Mouse (Mus musculus): ENCODE results near the gene Fxyd1. TPM values are rescaled to one million over a fixed set of nuclear protein-coding genes. Genes with fewer than 3 reads are reported as not detected.

Fxyd1 gene
- 10 to 100 TPM; 34.1 to 35.5 TPM for total RNA-seq (2021)

- intact Hi-C loops (cut with DNase I): no loop called here
- DNase-seq (ENCODE audit: extremely low spot score in 1 of 2, low spot score in 2 of 2): no peak
These were observed at the start of gene Fxyd1 for GRCm38 (mm10) chr7:31057071-31057470. Gene Fxyd1, minus strand, starts transcription at chr7:31057199.

- no peak for DNase-seq (ENCODE audit: extremely low spot score in 1 of 2, low spot score in 2 of 2)
- intact Hi-C loops (cut with DNase I): no loop called here
These were observed 49.2 kb upstream of the Fxyd1 start for GRCm38 (mm10) chr7:31106166-31106565.

GRCm38 (mm10) chr7:31105061-31105768 is 48.2 kb upstream of the Fxyd1 start:
- intact Hi-C loops (cut with DNase I): no loop called here
- peak in 1 of 2 experiments; percentile 66 for DNase-seq (ENCODE audit: extremely low spot score in 1 of 2, low spot score in 2 of 2)

- DNase-seq (ENCODE audit: extremely low spot score in 1 of 2, low spot score in 2 of 2): no peak
- intact Hi-C loops (cut with DNase I): no loop called here
These were observed 43.8 kb upstream of the Fxyd1 start for GRCm38 (mm10) chr7:31100786-31101185.

- intact Hi-C loops (cut with DNase I): no loop called here
- DNase-seq (ENCODE audit: extremely low spot score in 1 of 2, low spot score in 2 of 2): no peak
These were observed 42.6 kb upstream of the Fxyd1 start for GRCm38 (mm10) chr7:31099612-31099982.

DNA sequence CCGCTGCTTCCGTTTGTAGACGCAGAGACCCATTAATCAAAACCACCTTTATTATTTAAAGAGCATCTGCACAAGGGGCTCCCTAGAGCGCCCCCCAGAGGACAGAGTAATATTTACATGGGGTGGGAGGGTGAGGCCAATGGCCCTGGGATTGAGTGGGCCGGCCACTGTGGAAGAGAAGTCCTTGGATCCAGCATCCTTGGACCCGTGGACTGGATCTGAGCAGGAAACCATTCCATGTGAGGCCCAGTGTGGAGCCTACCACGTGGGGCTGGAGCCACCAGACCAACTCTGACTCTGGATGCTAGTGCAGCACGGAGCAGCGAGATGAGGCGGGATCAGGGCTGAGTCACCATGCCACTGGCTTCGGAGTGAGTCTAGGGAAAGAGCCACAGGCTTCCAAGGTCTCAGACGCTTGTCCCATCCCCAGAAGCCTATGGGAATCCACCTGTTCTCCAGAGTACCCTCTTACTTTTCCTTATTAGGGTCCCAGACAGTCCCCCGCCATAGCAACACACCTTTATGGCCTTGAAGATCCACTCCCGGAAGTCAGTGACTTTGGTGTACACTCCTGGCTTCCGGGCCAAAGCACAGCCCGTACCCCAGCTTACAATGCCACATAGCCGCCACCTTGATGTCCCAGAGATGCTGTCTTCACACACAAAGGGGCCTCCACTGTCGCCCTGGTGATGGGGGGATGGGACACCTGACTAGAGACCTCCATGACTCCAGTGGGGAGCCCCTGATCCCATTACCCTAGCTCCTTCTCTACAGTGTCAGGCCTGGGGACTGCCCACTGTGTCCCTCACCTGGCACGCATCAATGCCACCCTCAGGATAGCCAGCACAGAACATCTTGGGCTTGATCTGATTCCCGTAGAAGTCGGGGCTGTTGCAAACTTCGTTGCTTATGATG is 42.0 kb upstream of the Fxyd1 start:
- intact Hi-C loops (cut with DNase I): no loop called here
- peak in 1 of 2 experiments; percentile 50 for DNase-seq (ENCODE audit: extremely low spot score in 1 of 2, low spot score in 2 of 2)

- DNase-seq (ENCODE audit: extremely low spot score in 1 of 2, low spot score in 2 of 2): peak; percentile 89 to 94
- intact Hi-C loops (cut with DNase I): loop anchor here (2.0 kb wide), 1 partner anchor 39 kb away; the partner anchor contains the start of gene Lgi4
These were observed 40.7 kb upstream of the Fxyd1 start for GRCm38 (mm10) chr7:31097583-31098248.

DNA sequence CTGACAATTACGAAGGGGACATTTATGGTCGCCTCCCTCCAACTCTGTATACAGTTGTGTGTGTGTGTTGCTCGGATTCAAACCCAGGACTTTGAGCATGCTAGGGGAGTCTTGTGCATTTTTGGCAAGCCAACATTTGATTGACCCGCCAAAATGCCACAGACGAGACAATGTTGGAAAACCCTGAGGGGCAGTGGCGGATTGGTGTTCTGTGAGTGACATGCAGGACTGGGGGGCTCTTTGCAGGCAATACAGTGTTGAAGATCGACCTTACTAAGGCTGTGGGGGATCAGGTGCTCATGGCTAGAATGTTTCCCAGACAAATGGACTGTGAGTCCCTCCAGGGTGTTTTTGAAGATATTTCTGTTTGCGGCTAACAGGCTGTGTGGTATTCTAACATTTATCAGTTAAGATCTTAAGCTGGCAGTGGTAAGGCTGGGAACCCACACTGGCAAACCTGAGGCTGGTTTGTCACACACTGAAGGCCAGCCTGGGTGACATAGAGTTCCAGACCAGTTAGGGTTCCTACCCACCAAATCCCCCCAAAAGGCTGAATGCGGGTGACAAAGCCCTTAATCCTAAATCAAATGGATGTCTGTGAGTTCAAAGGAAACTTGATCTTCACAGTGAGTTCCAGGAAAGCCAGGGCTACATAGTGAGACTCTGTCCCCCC is 40.0 kb upstream of the Fxyd1 start:
- intact Hi-C loops (cut with DNase I): loop anchor here (2.0 kb wide), 1 partner anchor 38 kb away; the partner anchor contains the start of gene Lgi4
- no peak for DNase-seq (ENCODE audit: extremely low spot score in 1 of 2, low spot score in 2 of 2)

DNA sequence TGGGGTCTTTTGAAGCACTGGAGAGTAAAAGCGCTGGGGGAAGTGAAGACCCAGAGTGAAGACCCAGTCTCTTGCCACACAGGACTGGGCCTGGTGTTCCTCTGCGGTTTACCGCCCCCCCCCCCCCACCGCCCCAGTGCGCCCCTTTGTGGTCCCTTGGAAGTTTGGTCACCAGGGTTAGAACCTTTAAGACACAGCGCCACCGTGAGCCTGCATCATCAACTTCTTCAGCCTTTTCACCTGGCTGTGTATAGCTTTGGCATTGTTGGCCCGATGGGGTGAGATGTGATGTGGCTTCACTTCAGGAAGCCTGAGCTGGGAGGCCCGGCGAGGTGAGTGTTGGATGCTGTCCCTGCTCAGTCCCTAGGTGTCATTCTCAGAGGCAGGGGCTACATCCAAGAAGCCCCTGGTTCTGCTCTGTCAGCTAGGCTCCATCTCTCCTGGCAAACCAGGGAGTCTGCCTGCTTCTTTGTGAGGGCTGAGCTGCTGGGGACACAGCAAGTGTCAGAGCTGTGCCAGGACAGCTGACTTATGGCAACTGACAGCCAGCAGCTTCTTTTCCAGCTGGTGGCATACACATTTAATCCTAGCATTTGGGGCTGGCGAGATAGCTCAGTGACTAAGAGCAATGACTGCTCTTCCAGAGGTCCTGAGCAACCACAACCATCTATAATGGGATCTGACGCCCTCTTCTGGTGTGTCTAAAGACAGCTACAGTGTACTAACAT is 37.9 kb upstream of the Fxyd1 start:
- DNase-seq (ENCODE audit: extremely low spot score in 1 of 2, low spot score in 2 of 2): no peak
- intact Hi-C loops (cut with DNase I): no loop called here

GRCm38 (mm10) chr7:31089721-31090120 is 32.7 kb upstream of the Fxyd1 start:
- intact Hi-C loops (cut with DNase I): no loop called here
- no peak for DNase-seq (ENCODE audit: extremely low spot score in 1 of 2, low spot score in 2 of 2)

- intact Hi-C loops (cut with DNase I): no loop called here
- DNase-seq (ENCODE audit: extremely low spot score in 1 of 2, low spot score in 2 of 2): no peak
These were observed 31.2 kb upstream of the Fxyd1 start for GRCm38 (mm10) chr7:31088206-31088605.

DNA sequence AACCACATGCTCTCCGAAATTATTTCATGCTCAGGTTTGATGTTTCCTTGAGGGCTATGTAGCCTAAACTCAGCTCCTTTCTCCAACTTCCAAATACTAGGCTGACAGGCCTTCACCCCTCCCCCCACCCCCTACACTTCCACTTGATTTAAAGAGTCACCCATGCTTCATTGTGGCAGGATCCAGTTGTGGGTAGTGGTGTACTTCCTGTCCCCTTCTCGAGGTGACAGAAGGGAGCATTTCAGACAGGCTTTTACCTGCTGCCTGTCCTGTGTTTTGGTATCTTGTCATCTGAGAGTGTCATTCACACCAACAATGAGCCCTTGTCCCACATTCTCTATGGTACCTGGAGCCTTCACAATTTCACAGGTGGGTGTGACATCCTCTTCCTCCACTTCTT is 30.3 kb upstream of the Fxyd1 start:
- intact Hi-C loops (cut with DNase I): no loop called here

DNA sequence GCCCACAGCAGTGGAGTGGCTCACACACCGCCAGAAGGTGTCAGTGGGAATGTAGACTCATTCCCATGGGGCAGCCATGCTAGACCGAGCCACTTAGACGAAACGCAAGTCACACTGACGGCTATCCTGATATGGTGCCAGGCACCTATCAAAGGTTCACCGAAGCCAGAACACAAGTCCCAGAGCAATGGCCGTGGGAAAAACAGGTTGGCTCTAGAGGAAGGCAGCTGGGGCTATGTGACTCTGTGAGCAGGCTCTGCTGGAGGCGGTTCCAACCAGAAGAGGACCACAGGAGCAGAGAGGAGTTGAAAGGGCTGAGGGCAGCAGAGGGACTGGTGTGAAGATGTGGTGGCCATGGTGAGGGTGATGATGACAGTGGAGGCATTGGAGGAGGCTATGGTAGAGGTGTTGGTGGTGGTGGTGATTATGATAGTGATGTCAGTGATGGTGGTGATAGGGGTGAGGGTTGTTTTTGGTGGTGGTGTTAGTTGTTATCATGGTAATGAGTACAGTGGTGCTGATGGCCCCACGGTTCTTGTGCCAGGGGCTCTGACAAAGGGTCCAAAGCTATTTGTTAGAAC is 29.3 kb upstream of the Fxyd1 start:
- intact Hi-C loops (cut with DNase I): no loop called here
- no peak for DNase-seq (ENCODE audit: extremely low spot score in 1 of 2, low spot score in 2 of 2)

More for the DNA sequence above, 30.3 kb upstream of the Fxyd1 start:
- DNase-seq (ENCODE audit: extremely low spot score in 1 of 2, low spot score in 2 of 2): no peak

DNA sequence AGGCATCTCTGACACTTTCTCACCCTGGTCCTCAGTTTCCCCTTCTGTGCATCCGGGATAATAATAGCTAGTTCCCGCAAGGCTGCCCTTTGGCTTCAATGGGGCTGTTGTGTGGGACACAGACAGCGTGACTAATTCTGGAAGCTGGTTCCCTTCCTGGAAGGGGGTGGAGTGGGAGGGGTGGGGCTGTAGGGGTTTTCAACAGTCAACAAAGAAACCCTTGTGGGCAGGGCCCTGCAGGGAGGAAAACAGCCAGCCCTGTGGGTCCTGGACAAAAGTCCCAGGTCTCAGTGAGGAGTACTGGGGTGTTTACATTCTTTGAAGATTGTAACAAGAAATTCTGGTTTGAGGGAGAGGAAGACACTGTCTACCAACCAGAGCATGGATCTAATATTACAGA is 28.2 kb upstream of the Fxyd1 start:
- intact Hi-C loops (cut with DNase I): no loop called here
- DNase-seq (ENCODE audit: extremely low spot score in 1 of 2, low spot score in 2 of 2): peak in 1 of 2 experiments; percentile 64

DNA sequence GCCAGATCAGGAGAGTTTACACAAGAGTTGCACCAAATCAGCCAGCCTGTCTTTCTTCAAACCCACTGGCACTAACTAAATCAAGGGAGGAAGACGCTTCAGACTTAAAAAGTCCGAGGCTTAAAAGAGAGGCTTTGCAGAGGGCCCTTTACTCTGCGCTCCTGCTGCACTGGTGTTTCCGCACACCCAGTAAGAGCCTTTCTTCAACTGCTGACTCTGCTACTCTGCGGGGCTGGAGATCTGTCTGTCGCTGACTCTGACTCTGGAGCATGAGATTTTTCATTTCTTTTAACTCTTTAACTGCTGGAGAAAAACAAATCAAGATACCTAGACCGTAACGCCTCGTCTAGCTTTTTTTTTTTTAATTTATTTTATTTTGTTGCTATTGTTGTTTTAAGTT is 27.1 kb upstream of the Fxyd1 start:
- intact Hi-C loops (cut with DNase I): no loop called here
- DNase-seq (ENCODE audit: extremely low spot score in 1 of 2, low spot score in 2 of 2): no peak

DNA sequence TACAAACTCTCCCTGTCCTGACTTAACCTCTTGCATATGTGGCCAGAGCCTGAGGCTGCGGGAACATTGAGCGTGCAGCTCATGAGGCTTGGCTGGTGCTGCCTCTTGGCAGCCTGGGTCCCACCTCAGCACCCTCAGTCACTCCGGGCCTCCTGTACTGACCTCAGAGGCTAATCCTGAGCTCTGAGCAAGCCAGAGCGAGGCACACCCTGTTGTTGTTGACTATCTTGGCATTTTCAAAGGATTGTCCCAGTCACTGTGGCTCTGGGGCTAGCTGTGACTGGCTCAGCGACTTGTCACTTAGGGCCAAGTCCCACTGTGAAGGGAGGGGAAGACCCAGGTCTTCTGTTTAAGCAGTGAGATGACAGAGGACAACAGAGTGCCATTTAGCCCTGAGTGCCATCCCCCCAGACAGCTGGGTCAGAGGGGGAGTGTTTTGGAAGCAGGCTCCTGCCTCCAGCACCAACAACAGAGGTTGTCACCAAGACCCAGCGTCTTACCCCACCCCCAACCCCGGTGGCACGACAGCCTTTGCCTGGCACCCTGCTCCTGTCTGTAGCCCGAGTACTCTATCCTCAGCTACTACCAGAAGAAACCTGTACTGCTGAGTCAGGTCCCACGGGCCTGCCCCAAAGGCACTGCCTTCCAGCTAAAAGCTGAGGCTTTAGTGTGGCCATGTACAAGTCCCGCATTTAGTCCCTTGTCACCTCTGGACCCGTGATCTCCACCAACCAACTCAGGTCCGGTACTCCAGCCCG is 26.0 kb upstream of the Fxyd1 start:
- intact Hi-C loops (cut with DNase I): no loop called here
- peak in 1 of 2 experiments; percentile 68 for DNase-seq (ENCODE audit: extremely low spot score in 1 of 2, low spot score in 2 of 2)

DNA sequence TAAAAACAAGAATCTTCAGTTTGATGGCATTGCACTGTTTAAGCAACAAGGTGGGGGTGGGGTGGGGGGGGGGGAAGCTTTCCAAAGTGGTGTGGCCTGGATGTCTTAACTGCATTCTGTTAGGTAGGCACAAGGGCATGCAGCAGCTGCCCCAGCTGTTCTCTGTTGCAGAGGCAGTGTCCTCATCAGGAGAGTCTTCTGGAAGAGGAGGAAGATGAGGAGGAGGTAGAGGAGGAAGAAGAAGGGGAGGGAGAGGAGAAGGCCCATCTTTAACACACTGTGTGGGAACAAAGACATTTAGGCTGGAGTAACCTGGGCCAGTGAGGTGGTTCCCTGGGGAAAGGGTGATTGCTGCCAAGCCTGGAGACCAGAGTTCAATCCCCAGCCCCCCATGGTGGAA is 25.1 kb upstream of the Fxyd1 start:
- no peak for DNase-seq (ENCODE audit: extremely low spot score in 1 of 2, low spot score in 2 of 2)
- intact Hi-C loops (cut with DNase I): no loop called here

Data from left cerebral cortex, postnatal 10 days (tissue).